Mouse (Mus musculus): ENCODE results near the gene Egln3.

Egln3 gene

DNA sequence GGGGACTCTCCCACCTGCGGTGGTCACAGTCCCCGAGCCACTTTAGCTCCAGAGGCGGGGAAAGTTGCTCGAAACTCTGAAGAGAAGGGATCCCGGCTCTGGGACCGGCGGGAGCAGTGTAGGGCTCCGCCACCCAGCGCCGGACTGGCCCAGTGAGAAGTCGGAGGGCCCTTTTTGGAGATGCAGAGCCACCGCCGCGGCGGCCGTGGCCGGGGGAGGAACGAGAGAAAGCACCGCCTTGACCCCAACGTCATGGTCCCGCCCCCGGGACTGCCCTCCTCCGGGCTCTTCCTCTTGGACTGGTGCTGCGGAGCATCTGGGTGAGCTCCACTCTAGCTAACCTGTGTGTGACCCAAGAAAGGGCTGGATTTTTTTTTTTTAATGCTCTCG, at the start of gene Egln3:
Egln3 (minus strand) TSS at position 205 of the 390 bp plus-strand sequence.
- in situ Hi-C loops (cut with MboI, MseI) = loop anchor here (5.0 kb wide), 1 partner anchor 109 kb away; no protein-coding TSS in a partner anchor

DNA sequence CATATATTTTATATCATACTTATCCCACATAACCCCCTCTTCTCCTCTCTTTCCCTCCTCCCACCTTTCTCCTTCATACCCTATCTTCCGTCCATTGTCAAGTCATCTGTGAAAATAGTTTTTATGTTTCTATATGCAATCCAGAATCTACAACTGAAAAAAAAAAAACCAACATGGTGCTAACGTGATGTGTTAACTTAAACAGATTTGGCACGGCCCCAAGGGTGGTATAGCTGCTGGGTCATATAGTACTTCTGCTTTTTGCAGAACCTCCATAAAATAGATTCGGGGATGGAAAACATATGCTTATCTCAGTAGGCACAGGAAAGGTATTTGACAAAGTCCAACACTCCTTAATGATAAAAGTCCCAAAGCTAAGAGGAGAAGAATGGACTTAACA, 49.8 kb upstream of the Egln3 start:
- in situ Hi-C loops (cut with MboI, MseI) = no loop called here

DNA sequence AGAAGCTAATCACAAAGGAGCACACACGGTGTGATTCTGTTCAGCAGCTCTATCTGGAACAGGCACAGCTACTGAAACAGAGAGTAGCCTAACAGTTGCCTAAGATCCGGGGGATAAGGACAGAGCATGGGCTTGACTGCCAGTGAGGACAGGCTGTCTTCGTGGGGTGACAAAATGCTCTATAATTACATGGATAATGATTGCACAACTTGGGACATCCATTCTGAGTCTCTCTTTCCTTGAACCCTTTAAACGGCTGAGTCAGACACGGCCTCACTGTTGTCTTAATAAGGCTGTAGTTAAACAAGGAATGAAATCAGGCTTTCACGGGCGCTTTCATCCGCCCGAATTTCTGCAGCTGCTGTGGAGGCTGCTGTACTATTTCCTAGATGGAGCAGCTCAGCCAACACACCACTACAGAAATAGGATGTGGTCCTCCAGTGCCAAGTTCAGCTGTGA, 48.3 kb upstream of the Egln3 start:
- in situ Hi-C loops (cut with MboI, MseI) = no loop called here

DNA sequence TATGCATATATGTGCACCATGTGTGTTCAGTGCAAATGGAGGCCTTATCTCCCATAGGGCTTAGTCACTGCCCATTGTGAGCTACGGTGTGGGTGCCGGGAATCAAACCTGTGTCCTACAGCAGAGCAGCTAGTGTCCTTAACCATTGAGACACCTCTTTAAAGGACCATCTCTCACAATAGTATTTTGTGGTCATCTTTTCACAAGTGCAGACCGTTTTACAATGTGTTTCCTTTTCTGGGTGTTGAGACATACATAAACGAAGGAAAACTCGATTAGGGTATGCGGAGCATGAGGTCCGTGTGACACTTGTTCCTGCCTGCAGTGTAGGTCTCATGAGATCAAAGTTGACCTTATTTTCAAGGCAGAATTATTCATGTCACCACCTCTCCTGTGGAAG, 44.2 kb upstream of the Egln3 start:
- in situ Hi-C loops (cut with MboI, MseI) = no loop called here

DNA sequence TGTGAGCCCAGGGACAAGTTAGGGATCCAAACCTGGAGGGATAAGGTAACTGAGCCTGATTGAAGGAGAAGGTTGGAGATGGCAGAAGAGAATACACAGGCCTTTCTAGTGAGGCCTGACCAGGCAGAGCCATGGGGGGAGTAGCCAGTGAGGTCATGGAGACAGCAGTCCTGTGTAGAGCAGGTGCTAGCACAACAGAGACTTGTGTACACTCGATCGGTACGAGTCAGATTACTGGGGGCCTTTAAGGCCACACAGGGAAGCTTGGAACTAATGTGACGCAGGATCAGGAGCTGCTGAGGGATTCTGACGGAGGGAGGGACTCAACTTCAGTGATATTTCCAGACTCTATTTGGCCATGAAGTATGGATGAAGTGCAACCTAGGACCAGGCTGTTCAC, 39.5 kb upstream of the Egln3 start:
- in situ Hi-C loops (cut with MboI, MseI) = no loop called here

DNA sequence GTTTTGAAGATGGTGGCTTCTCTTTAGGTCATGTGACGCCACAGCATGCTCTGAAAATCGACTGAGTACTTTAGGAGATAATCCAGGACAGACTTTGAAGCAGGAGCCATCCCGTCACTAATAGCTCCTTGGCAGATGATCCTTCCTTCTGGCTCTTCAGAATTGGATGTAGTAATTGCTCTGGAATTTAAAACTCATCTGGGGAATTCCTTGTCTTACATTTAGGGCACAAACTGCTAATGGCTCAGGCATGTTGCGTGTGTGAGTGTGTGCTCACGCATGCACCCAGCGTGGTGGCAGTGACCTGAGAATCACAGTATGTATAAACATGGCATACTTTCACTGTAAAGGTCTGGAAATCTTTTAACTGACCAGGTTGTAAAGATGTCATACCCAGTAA, 38.3 kb upstream of the Egln3 start:
- in situ Hi-C loops (cut with MboI, MseI) = no loop called here

DNA sequence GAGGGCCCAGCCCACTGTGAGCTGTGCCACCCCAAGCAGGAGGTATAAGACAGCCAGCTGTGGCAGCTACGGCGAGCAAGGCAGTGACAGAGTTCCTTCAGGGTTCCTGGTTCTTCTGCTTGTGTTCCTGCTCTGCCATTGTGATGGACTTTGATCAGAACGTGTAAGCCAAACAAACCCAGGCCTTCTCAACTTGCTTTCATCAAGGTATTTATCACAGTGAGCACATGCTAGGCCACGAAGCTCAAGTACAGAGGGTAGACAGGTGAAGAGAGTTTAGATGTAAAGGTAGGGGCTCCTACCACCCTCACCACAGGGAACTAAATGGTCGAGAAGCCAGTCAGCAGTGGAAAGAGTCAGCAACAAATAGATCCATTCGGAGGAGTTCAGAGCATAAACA, 30.1 kb upstream of the Egln3 start:
- in situ Hi-C loops (cut with MboI, MseI) = no loop called here

DNA sequence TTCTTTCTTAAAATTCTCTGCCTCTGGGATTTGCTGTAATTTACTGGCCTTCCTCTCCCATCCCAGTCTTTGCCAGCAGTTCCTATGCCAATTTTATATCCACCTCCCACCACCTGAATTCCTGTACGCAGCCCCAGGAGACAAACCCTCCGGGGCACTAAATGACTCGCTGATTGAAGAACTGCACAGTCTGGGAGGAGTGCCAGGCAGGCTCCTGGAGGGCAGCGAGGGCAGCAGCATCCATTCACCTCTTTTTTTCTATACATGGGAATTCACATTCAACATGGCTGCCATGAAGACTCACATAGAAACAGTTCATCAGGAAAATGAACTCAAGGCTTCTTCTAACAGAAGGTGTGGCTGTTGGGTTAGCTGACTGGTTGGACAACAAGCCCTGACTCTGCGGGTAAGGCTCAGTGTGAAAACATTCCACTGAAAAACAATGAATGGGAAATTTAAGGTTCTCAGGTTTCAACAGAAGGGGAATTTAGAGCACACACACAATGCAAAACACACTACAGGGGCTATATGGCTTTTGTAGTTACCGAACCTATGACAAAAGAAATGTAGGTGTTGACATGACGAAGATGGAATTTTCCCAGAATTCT, 29.4 kb upstream of the Egln3 start:
- in situ Hi-C loops (cut with MboI, MseI) = no loop called here

DNA sequence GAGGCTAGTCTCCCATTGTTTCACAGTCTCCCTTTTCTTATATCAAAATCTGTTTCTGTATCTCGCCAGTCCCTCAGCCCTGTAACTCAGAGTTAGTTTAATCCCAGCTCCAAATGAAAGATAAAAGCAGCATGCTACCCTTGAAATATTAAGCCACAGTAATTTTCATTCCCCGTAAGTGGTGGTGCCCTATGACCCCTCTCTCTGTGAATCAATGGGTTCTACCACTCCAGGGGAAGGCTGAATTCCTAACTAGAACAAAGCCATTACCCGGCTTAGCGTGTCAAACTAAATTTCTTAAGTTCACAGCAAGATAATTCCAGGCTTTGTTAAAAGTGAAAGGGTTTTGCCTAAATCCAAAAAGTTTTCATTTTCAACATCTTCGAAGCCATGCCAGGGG, 28.8 kb upstream of the Egln3 start:
- in situ Hi-C loops (cut with MboI, MseI) = no loop called here

DNA sequence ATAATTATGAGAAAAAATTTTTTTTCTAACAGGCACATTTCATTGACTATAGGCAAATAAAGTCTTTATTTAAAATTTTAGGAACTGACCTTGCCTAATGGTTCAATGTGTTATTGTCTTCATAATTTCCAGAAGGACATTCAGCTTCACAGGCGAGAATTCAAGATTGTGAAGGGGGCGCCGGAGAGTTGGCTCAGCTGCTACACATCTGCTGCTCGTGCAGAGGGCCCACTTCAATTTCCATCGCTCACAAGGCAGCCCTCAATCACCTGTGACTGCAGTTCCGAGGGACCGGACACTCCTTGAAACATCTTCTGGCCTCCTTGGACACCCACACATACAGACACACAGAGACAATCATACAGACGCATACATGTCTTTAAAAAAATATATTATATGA, 23.9 kb upstream of the Egln3 start:
- in situ Hi-C loops (cut with MboI, MseI) = no loop called here

DNA sequence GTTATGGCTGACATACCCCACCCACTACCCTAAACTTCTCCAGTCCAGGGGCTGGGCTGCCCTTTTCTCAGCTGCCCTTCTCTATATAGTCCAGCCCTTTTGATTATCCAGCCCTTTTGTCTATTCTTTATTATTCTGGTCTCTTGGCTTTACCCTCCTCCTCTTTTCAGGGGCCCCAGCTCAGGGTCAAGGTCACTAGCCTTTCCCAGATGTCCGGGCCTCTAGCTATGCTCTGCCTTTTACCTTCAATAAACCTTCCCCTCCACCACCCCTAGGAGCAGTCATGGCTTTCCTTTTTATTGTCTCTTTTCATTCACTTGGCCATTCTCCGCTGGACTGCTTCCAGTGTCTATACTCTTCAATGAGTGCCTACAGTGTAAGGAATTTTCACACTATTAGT, 22.7 kb upstream of the Egln3 start:
- in situ Hi-C loops (cut with MboI, MseI) = no loop called here

DNA sequence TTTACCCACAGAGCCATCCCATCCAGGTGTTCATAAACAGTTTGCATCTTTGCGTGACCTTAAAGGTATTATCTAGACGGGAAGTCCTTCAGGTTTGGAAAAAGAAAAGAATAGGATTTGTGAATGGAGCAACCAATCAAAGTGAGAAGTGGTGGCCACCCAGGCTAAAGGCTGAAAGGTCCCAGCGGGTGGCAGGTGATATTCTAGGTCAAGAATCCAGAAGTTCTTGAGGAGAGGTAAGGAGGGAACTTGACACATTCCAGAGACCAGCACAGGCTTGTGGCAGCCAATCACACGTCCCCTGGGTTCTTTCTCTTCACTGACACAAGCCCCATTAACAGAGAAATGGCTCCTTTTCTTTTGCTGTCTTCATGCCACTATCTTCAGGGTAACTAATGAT, 21.9 kb upstream of the Egln3 start:
- in situ Hi-C loops (cut with MboI, MseI) = no loop called here

DNA sequence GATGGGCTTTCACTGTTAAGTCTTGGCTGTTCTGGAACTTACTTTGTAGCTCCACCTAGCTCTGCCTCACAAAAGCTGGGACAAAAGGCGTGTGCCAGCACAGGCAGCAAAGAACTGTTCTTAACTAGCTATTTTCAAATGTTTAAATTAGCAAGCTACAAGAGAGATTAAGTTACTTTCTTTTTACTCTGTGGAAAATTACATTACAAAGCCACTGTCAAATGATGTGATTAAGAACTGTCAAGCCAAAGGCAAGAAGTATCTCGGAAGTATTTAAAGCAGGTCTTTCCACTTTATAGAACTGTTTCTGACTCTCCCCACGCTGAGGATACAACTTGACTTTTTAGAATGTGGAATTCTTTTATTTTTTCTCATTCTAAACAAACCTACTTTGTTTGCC, 21.4 kb upstream of the Egln3 start:
- in situ Hi-C loops (cut with MboI, MseI) = no loop called here

DNA sequence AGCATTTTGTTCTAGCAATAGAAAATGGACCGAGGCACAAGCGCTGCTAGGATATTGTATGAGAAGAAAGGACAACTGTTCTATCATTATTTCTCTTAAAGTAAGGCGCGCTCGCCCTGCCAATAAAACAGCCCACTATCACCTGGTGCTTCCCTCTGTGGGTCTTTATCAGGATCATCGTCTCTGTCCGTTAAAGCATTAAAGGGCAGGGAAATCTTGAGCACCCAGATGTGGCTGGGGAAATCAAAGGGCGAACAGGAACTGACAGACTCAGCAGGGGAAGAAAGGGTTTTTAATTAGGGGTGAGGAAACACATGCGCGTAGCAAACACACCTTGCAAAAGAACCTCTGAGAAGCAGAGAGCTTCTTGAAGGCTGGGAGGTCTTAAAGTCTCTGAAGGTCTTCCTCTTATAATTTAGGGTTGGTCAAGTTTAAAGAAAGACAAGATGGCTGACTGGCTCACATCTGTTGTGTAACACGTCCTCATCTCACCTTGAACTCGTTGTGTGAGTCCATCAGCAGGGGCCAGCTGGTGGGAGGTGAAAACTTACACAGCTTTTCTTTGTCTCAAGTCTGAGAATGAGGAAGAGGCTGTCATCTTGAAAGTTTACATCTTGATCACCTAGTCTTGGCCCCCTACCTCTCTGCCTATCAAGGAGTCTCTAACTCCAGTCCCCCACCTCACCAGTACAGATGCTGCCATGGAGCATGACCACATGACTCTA, 18.5 kb upstream of the Egln3 start:
- in situ Hi-C loops (cut with MboI, MseI) = no loop called here

DNA sequence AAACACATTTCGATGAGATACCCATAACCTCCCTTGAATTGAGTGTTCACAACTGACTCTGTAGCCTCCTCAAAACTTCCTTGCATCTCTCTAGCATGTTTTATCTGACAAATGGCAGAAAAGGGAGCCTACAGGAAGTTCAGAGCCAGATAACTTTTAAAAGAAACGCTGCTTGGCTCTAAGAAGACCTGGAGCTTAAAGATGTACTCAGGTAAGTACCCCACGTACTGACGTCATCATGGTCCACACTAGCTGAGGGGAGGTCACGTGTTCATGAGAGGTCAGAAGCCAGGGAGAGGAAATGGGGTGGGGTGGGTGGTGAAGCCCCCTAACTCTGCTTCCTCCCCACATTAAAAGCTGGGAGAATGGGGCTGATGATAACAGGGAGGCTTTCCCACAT, 13.0 kb upstream of the Egln3 start:
- in situ Hi-C loops (cut with MboI, MseI) = loop anchor here (5.0 kb wide), 1 partner anchor 76 kb away; no protein-coding TSS in a partner anchor

DNA sequence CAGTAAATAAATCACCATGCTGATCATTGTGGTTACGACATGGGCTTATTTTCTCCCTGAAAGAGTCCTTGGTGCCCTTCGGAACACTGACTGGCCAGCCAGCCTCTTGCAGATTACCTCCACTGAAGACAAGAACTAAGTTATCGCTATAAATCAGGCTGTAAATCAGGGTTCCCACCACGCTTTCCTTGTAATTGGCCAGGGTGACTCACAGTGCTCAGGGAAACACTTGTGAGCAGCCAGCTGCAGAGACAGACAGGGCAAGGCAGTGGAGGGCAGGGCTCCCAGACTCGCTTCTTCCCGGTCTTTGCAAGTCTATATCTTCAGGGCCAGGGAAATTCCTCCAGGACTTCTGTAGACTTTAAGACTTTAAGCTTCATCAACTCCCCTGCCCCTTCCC, 10.8 kb upstream of the Egln3 start:
- in situ Hi-C loops (cut with MboI, MseI) = no loop called here

DNA sequence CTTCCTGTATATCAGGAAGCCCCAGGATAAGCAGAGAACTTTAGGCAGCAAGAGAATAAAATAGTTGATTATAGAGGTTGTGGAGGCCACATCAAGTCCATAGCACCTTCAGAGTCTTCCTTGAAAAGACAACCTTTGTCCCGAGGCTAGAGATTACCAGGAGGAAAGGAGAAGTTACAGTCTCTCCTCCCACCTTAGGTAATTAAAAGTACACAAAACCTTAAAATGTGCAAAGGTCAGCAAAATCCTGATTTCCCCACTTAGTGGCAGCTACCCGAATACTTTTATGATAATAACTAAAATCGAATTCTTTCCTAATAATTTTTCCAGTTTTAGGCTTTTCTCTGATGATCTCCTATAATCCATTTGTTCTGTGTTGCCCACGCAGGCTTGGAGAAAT, 10.2 kb upstream of the Egln3 start:
- in situ Hi-C loops (cut with MboI, MseI) = no loop called here

DNA sequence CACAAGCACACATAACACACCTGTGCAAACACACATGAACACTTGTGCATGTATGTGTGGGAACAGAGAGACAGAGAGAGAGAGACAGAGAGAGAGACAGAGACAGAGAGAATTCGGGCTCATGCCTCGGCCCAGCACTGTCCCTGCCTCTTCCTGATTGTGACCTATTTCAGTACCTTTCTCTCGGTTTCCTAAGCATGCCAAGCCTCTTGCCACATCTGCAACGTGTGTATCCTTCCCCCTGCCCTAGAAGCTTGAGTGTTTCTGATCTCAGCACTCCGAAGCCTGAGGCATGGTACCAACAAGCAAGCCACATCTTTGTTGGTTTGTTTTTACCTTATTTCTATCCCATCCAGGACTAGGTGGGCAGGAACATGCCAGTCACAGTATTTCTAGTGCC, 9.6 kb upstream of the Egln3 start:
- in situ Hi-C loops (cut with MboI, MseI) = no loop called here

DNA sequence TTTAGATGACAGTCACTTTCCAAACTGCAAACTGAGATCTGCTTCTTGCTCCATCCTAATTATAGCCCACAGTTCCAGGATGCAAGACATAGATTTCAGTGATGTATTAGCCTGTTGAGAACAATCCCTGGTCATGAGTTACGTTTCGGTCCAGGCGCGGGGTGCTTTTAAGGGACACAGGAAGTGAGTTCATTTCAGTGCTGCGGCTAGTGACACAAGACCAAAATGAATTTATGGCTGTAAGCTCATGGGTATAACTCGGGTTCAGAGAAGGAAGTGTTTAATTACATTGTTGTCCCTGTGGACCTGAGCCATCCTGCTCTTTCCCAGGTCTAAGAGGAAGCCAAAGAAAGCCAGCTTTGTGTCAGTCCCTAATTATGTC, 5.5 kb upstream of the Egln3 start:
- in situ Hi-C loops (cut with MboI, MseI) = no loop called here

DNA sequence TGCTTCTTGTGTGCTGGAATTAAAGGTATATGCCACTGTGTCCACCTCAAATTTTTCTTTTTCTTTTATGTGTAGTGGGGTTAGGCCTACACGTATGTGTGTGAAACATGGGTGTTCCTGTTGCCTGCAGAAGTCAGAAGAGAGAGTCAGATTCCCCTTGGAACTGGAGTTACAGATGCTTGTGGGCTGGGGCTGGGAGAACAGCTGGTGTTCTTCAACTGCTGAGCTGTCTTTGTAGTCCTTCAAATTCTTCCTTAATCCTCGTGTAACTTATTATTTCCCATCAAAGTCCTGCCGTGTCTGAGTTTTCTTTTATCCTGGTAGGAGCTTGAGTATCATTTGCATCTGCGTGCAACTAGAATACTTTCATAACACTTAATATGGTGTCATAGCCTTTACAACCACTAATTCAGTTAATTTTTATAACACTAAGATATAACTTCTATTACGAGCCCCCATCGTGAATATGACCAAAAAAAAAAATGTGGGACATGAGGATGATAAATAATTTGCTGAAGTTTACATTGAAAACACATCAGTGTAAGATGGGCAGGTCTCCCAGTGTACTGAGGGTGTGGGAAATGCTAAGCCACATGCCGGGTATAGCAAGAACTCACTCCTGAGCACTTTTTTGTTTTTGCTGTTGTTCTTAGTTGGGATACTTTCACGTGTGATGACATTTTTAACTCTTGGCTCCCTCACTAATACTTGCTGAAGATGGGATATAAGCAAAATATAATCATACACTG, 4.9 kb upstream of the Egln3 start:
- in situ Hi-C loops (cut with MboI, MseI) = no loop called here

DNA sequence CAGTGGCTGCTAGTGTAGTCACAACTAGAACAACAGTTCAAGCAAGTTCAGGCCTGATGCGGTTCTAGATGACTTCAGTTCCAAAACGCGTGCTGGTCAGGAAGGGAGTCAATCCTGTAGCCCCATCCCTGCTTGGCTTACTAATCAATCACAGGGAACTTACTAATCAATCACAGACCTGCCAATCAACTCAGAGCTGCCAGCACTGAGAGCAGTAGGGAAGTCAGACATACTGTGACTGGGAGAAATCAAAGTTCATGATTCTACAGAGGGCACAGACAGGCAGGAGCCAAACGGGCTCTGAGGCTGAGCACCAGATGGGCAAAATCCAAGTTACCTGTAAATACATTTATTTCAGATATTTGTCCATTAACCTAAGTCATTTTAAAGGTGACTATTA, 2.1 kb upstream of the Egln3 start:
- in situ Hi-C loops (cut with MboI, MseI) = no loop called here

DNA sequence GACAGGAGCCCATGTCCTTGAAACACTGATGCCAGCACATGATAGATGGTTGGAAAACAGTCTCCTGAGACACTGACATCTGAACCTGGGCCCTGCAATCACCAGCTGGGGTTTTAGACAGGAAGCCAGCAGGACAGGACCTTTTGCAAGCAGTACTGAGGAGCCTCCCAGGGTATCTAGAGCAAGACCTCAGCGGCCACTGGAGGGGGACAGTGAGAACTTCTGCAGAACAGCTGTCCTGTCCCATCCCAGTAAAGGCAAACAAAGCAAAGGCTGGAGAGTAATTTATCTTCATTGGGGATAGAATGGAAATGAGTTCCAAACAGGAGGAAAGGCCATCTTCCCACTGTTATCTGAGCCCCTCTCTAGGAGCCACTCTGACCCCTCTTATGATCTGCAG, 1.5 kb upstream of the Egln3 start:
- in situ Hi-C loops (cut with MboI, MseI) = no loop called here
